Mouse (Mus musculus): ENCODE results near the gene Zfp146.

DNA sequence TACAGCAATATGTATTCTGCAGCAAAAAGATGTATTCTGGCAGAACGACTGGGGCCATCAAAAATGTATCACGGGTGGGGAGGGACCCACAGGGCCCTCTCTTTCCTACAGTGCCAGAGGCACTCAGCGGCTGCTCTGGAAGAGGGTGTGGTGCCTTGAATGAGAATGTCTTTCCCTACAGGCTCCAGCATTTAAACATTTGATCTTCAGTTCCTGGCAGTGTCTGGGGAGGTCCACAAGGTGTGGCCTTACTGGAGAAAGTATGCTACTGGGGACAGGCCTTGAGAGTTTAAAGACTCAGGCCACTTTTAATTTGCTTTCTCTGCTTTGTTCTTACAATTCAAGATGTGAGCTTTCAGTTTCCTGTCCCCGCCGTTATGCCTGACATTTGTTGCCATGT is 53.5 kb downstream of the Zfp146 start:
- TF ChIP-seq CTCF (IDR thresholded peaks at IDR 0.05) (no peak), EP300 (IDR thresholded peaks at IDR 0.05) (no peak)
